Mouse (Mus musculus) heart, postnatal 10 days (tissue): ENCODE measurements around the gene Prok1. TPM values are rescaled to one million over a fixed set of nuclear protein-coding genes. Genes with fewer than 3 reads are reported as not detected.

Experiments
- DNase-seq, 2 experiments: peaks; one replicate each; pipeline ENCODE4 v3.0.0; 2021
- intact Hi-C: fragments of 180-260 bp; cut with DNase I; formaldehyde crosslinking; loops from one replicate; pipeline ENCODE4 v1.15.1; 2025
- total RNA-seq, 2 experiments: library from RNA; stranded (reverse); gene quantifications; 2 replicates each; pipeline ENCODE4 v1.2.3; 2021

Gene Prok1
- total RNA-seq, 2 experiments from 2014 or later = not detected

- intact Hi-C loops = no loop called here
Measured at GRCm38 (mm10) chr3:107204413-107204812, 35.1 kb downstream of the Prok1 start.

GRCm38 (mm10) chr3:107201310-107202180 is 38.0 kb downstream of the Prok1 start:
- intact Hi-C loops = no loop called here
- no peak for DNase-seq

More at GRCm38 (mm10) chr3:107204413-107204812, 35.1 kb downstream of the Prok1 start:
- no peak for DNase-seq

GRCm38 (mm10) chr3:107188226-107188899 is 51.1 kb downstream of the Prok1 start:
- intact Hi-C loops = loop anchor here (1.0 to 5.0 kb wide), 2 partner anchors 94 to 286 kb away; no protein-coding TSS in a partner anchor

GRCm38 (mm10) chr3:107187022-107187421 is 52.5 kb downstream of the Prok1 start:
- intact Hi-C loops = loop anchor here (5.0 kb wide), 1 partner anchor 285 kb away; no protein-coding TSS in a partner anchor
- no peak for DNase-seq

More at GRCm38 (mm10) chr3:107188226-107188899, 51.1 kb downstream of the Prok1 start:
- peak; percentile 59 to 71 for DNase-seq

GRCm38 (mm10) chr3:107185597-107185996 is 53.9 kb downstream of the Prok1 start:
- no peak for DNase-seq
- intact Hi-C loops = loop anchor here (5.0 kb wide), 1 partner anchor 283 kb away; no protein-coding TSS in a partner anchor

- intact Hi-C loops = no loop called here
- peak; percentile 71 to 78 for DNase-seq
Measured at GRCm38 (mm10) chr3:107183178-107183577, 56.3 kb downstream of the Prok1 start.

Other genes starting within 250 kb of the Prok1 start
- under 1 TPM; 0.36 to 0.45 TPM for gene Kcna3, start 203.5 kb downstream of the Prok1 start, total RNA-seq
- under 1 TPM; 0.65 to 0.67 TPM for gene Kcna2, start 138.6 kb downstream of the Prok1 start, total RNA-seq
- not detected for gene Kcna10, start 56.7 kb downstream of the Prok1 start, total RNA-seq
- not detected for gene Cym, start 18.0 kb downstream of the Prok1 start, total RNA-seq
- gene A630076J17Rik, start 9.1 kb downstream of the Prok1 start, total RNA-seq = not detected
- gene Lamtor5, start 39.2 kb upstream of the Prok1 start, total RNA-seq = 10 to 100 TPM; 74.0 to 74.6 TPM
- under 1 TPM; 0.45 to 0.48 TPM for gene Slc16a4, start 51.5 kb upstream of the Prok1 start, total RNA-seq
- gene Rbm15, start 94.0 kb upstream of the Prok1 start, total RNA-seq = 10 to 100 TPM; 25.8 to 29.3 TPM
- gene Kcnc4, start 219.8 kb upstream of the Prok1 start, total RNA-seq = under 1 TPM; 0.36 to 0.50 TPM